Mouse (Mus musculus): ENCODE data around the gene Gldc.

DNA sequence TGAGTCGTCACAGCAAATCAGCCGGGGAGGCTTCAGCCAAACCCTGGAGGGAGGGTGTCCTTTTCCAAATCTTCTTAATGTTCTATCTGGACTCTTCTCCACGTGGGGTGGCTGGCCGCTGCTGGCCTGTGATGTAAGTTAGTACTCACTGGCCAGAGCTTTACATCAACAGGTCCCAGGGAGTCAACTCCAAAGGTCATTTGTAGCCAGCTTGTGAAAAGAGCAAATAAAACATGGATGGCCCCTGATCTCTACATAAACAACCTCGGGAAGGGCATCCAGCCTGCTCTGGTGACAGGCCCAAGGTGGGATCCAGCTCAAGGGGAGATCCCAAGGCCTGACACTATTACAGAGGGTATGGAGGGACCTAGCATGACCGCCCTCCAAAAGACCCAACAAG, 19.8 kb upstream of the Gldc start:
- no peak for TF ChIP-seq CTCF (IDR thresholded peaks at IDR 0.05; ENCODE audit: borderline replicate concordance, insufficient read depth, low read length)
- TF ChIP-seq POLR2A (IDR thresholded peaks at IDR 0.05; ENCODE audit: low read depth, low read length) = no peak
